Mouse (Mus musculus) C2C12 (cell line): ENCODE data around the gene Hlcs.

Experiments used
- CEBPB ChIP-seq: IDR thresholded peaks from one replicate; pipeline ENCODE4 v1.6.1; 2011; ENCODE audit warnings: low read depth, mild to moderate bottlenecking, control low read depth, moderate library complexity
- CTCF ChIP-seq: IDR thresholded peaks from one replicate; pipeline ENCODE4 v1.5.1; 2011; ENCODE audit not compliant: control insufficient read depth, insufficient read depth, insufficient read length
- FOSL1 ChIP-seq: IDR thresholded peaks from one replicate; pipeline ENCODE4 v1.8.0; 2011; ENCODE audit warnings: mild to moderate bottlenecking, low read length; ENCODE audit not compliant: poor library complexity, insufficient read depth, severe bottlenecking
- MAX ChIP-seq: IDR thresholded peaks from one replicate; pipeline ENCODE4 v1.6.1; 2011; ENCODE audit warnings: mild to moderate bottlenecking, control low read depth
- MYOD1 ChIP-seq: IDR thresholded peaks from one replicate; pipeline ENCODE4 v1.6.1; 2011; ENCODE audit warnings: low read depth; ENCODE audit not compliant: control insufficient read depth, insufficient read length
- MYOG ChIP-seq: IDR thresholded peaks from one replicate; pipeline ENCODE4 v1.6.1; 2011; ENCODE audit not compliant: control insufficient read depth, insufficient read length; ENCODE audit errors: extremely low read depth
- USF1 ChIP-seq: IDR thresholded peaks from one replicate; pipeline ENCODE4 v1.6.1; 2011; ENCODE audit warnings: low read depth, mild to moderate bottlenecking, control low read depth, moderate library complexity

- TF ChIP-seq MAX: no peak
- no peak for TF ChIP-seq CTCF
- no peak for TF ChIP-seq USF1
- no peak for TF ChIP-seq MYOD1
- no peak for TF ChIP-seq CEBPB
- TF ChIP-seq MYOG: no peak
- TF ChIP-seq FOSL1: no peak
Observed at GRCm38 (mm10) chr16:94079075-94079855, 234.1 kb downstream of the Hlcs start.
